Mouse (Mus musculus): ENCODE measurements at regions not wholly inside any gene's neighbourhood (a gene's known extent, or its start where the extent isn't known, plus 50 kb on each side); places are given as distances from the start of the nearest gene placed in this dataset.

DNA sequence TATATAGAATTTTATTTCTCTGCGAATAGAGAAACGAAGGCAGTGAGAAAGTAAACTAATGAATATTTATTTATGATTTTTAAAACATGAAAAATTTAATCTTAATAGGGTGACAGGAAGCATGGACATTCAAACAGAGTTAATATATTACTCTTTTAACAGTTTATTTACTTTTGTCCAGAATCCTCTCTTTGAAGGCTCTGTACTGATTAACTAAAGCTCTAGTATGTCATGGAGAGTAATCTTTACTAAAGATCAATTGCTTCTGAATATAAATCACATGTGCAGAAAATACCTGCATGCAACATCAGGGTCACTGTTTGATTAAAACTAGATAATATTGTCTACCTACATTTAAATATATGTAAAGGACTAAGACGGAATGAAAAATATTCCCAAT is 818.7 kb upstream of the Robo1 start:
- no peak overlapping the region for H3K4me3 ChIP-seq (ENCODE audit: low read depth, low read length)
- H3K36me3 ChIP-seq (ENCODE audit: control insufficient read depth, insufficient read depth, low read length): no peaks in the 10 kb centered on the region
- no peak for ATAC-seq (ENCODE audit: low FRiP score)
- no peaks in the 10 kb centered on the region for H3K27me3 ChIP-seq (ENCODE audit: control insufficient read depth, insufficient read depth, low read length)
- H3K4me1 ChIP-seq (replicated peaks; ENCODE audit: control insufficient read depth, insufficient read depth, low read length): no peaks in the 10 kb centered on the region
- DNase-seq (ENCODE audit: low spot score): no peak
- H3K9ac ChIP-seq (ENCODE audit: low read depth, low read length): no peak overlapping the region
- 91% methylated on average over 3 of the region's 3 CpGs for WGBS
- H3K4me2 ChIP-seq (replicated peaks; ENCODE audit: low read depth, low read length): no peak overlapping the region
- no peak overlapping the region for H3K27ac ChIP-seq (ENCODE audit: low read depth, low read length)
- H3K9me3 ChIP-seq (ENCODE audit: control insufficient read depth, low read length): no peaks in the 10 kb centered on the region

DNA sequence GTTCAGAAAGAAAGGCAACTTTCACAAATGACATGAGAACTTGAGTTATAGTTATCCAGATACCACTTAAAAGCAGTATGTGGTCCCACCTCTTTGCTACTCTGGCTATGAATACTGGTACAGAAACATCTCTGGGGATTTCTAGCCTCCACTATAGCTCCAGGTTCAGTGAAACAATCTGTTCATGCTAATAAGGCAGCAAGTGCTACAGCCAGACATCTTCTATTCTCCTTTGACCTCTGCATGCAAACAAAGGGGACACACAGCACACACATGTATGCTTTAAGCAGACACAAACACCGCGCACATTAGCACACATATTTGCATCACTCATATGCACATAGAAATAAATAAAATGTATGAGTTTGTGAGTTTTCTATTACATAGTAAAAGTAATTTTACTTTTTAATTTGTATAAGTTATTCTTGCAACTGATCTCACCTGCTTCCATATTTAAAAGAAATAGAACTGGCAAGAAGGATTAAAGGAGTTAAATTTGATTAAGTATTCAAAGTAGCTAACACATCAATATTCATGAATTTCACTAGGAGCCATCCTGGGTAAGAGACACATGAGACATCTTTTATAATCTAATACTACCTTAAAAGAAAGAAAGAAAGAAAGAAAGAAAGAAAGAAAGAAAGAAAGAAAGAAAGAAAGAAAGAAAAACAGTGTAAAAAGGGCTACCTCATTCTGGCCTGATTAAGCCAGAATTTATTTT is 811.5 kb upstream of the Robo1 start:
- Histone ChIP-seq H3K36me3 (ENCODE audit: control insufficient read depth, insufficient read depth, low read length) (no peaks in the 10 kb centered on the region), H3K27me3 (ENCODE audit: control insufficient read depth, insufficient read depth, low read length) (no peaks in the 10 kb centered on the region), H3K9ac (ENCODE audit: low read depth, low read length) (no peak overlapping the region), H3K4me3 (ENCODE audit: low read depth, low read length) (no peak overlapping the region), H3K4me1 (replicated peaks; ENCODE audit: control insufficient read depth, insufficient read depth, low read length) (no peaks in the 10 kb centered on the region), H3K27ac (ENCODE audit: low read depth, low read length) (no peak overlapping the region), H3K9me3 (ENCODE audit: control insufficient read depth, low read length) (no peaks in the 10 kb centered on the region), H3K4me2 (replicated peaks; ENCODE audit: low read depth, low read length) (no peak overlapping the region)
- DNase-seq (ENCODE audit: low spot score): peak; percentile 12
- peak; percentile 81 for ATAC-seq (ENCODE audit: low FRiP score)
- 65% methylated on average over 2 of the region's 2 CpGs for WGBS

- Histone ChIP-seq H3K4me2 (replicated peaks; ENCODE audit: low read depth, low read length) (no peak overlapping the region), H3K36me3 (ENCODE audit: control insufficient read depth, insufficient read depth, low read length) (no peaks in the 10 kb centered on the region), H3K9me3 (ENCODE audit: control insufficient read depth, low read length) (no peaks in the 10 kb centered on the region), H3K27ac (ENCODE audit: low read depth, low read length) (no peak overlapping the region), H3K4me3 (ENCODE audit: low read depth, low read length) (no peak overlapping the region), H3K27me3 (ENCODE audit: control insufficient read depth, insufficient read depth, low read length) (no peaks in the 10 kb centered on the region), H3K9ac (ENCODE audit: low read depth, low read length) (no peak overlapping the region), H3K4me1 (replicated peaks; ENCODE audit: control insufficient read depth, insufficient read depth, low read length) (no peaks in the 10 kb centered on the region)
- ATAC-seq (ENCODE audit: low FRiP score) (peak; percentile 60; the same call in 1 of the 2 replicates), DNase-seq (ENCODE audit: low spot score) (peak; percentile 5)
- 44% methylated on average over 3 of the region's 3 CpGs for WGBS
Observed at GRCm38 (mm10) chr16:71497199-71497584, 810.9 kb upstream of the Robo1 start.

GRCm38 (mm10) chr16:71511381-71511780 is 796.7 kb upstream of the Robo1 start:
- Histone ChIP-seq H3K4me3 (ENCODE audit: low read depth, low read length) (no peak overlapping the region), H3K4me2 (replicated peaks; ENCODE audit: low read depth, low read length) (no peak overlapping the region), H3K27me3 (ENCODE audit: control insufficient read depth, insufficient read depth, low read length) (no peaks in the 10 kb centered on the region), H3K4me1 (replicated peaks; ENCODE audit: control insufficient read depth, insufficient read depth, low read length) (no peaks in the 10 kb centered on the region), H3K36me3 (ENCODE audit: control insufficient read depth, insufficient read depth, low read length) (no peaks in the 10 kb centered on the region), H3K9me3 (ENCODE audit: control insufficient read depth, low read length) (no peaks in the 10 kb centered on the region), H3K27ac (ENCODE audit: low read depth, low read length) (no peak overlapping the region), H3K9ac (ENCODE audit: low read depth, low read length) (no peak overlapping the region)
- WGBS: 74% methylated on average over 2 of the region's 2 CpGs
- ATAC-seq (ENCODE audit: low FRiP score) (no peak), DNase-seq (ENCODE audit: low spot score) (no peak)

DNA sequence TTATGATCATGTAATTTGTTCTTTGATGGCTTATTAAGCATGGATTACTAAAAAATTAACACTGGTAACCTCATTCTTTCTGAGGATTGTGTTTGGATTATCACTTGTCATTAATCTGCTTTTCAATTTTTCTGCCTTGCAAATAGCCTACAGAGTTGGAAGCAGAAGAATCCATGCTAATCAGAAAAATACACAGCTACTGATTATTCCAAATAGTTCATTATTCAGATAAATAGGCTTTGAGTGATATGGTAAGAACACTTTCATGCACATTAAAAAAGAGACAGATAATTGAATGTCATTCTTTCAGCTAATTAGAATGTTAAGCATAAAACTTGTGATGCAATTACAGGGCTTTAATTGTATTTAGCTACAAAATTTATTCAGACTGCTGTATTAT is 768.8 kb upstream of the Robo1 start:
- no peak overlapping the region for H3K9ac ChIP-seq (ENCODE audit: low read depth, low read length)
- no peaks in the 10 kb centered on the region for H3K4me1 ChIP-seq (replicated peaks; ENCODE audit: control insufficient read depth, insufficient read depth, low read length)
- H3K27me3 ChIP-seq (ENCODE audit: control insufficient read depth, insufficient read depth, low read length): no peaks in the 10 kb centered on the region
- H3K27ac ChIP-seq (ENCODE audit: low read depth, low read length): no peak overlapping the region
- no peak overlapping the region for H3K4me3 ChIP-seq (ENCODE audit: low read depth, low read length)
- DNase-seq (ENCODE audit: low spot score) (no peak), ATAC-seq (ENCODE audit: low FRiP score) (no peak)
- H3K4me2 ChIP-seq (replicated peaks; ENCODE audit: low read depth, low read length): no peak overlapping the region
- no peaks in the 10 kb centered on the region for H3K9me3 ChIP-seq (ENCODE audit: control insufficient read depth, low read length)
- H3K36me3 ChIP-seq (ENCODE audit: control insufficient read depth, insufficient read depth, low read length): no peaks in the 10 kb centered on the region

Measured in hindbrain, embryonic 11.5 days (tissue).